Mouse (Mus musculus) small intestine, adult 2 months (tissue): ENCODE results near the gene Vrk1. TPM values are rescaled to one million over a fixed set of nuclear protein-coding genes. Genes with fewer than 3 reads are reported as not detected.

Source experiments
- H3K27ac ChIP-seq: fragments of 200-500 bp; 2 replicates; pipeline ENCODE4 v1.5.1; 2012; ENCODE audit warnings: low read depth, low read length, control low read depth, inconsistent platforms; ENCODE audit not compliant: insufficient read depth
- H3K27me3 ChIP-seq: fragments of 200-500 bp; 2 replicates; pipeline ENCODE4 v1.6.1; 2012; ENCODE audit warnings: mild to moderate bottlenecking, moderate library complexity, low read length, inconsistent platforms; ENCODE audit not compliant: control insufficient read depth, insufficient read depth
- H3K36me3 ChIP-seq: fragments of 200-500 bp; 2 replicates; pipeline ENCODE4 v1.6.1; 2012; ENCODE audit warnings: mild to moderate bottlenecking, low read length, control low read depth, inconsistent platforms; ENCODE audit not compliant: control insufficient read depth, insufficient read depth
- H3K4me1 ChIP-seq: fragments of 200-500 bp; 2 replicates; pipeline ENCODE4 v1.6.1; 2012; ENCODE audit warnings: low read length, inconsistent platforms, mixed read lengths; ENCODE audit not compliant: control insufficient read depth, insufficient read depth, insufficient read length
- H3K4me3 ChIP-seq: fragments of 200-500 bp; 2 replicates; pipeline ENCODE4 v1.5.1; 2012; ENCODE audit warnings: low read depth, mild to moderate bottlenecking, control low read depth, inconsistent platforms, low read length, moderate library complexity
- CTCF ChIP-seq: fragments of 200-500 bp; IDR thresholded peaks from 2 replicates; pipeline ENCODE4 v1.5.1; 2012; ENCODE audit warnings: low read depth, mild to moderate bottlenecking, control low read depth, inconsistent platforms, low read length, moderate library complexity, mixed read lengths; ENCODE audit not compliant: insufficient replicate concordance, insufficient read length; ENCODE audit errors: extremely low read depth
- POLR2A ChIP-seq: fragments of 200-500 bp; IDR thresholded peaks from 2 replicates; pipeline ENCODE4 v1.6.1; 2012; ENCODE audit warnings: low read depth, mild to moderate bottlenecking, control low read depth, inconsistent platforms, low read length, moderate library complexity
- WGBS: fragments of 180-500 bp; shearing (Covaris S2); methylation state at CpG from one replicate; pipeline ENCODE4 v1.1.7; 2018; 5-methylcytosine and 5-hydroxymethylcytosine counted together
- polyA plus RNA-seq: library from polyadenylated mRNA; depleted of rRNA; stranded (reverse); fragments of >200 nt; gene quantifications from 2 replicates; pipeline ENCODE4 v1.2.3, GENCODE M21; 2012

Vrk1 gene
- polyA plus RNA-seq, 1 experiment, result 2.5 TPM

DNA sequence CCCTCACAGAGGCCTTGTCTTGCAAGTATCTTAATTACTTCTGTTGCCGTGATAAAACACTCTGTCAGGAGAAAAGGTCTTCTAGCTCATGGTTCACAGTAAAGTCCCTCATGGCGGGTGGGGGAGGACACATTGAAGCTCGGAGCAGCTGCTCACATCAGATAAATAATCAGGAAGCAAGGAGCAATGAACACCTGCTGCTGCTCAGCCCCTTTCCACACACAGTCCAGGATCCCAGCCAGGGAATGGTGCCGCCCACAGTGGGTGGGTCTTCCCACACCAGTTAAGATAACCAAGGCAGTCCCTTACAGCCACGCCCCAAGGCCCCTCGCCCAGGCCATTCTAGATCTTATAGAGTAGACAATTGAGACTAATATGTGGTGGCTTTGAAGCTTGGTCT, 3.8 kb upstream of the Vrk1 start:
- H3K27ac ChIP-seq, result no peak overlapping the region
- no peak overlapping the region for H3K4me3 ChIP-seq
- WGBS, result 54% methylated on average over 6 of the region's 6 CpGs
- H3K36me3 ChIP-seq, result no peaks in the 10 kb centered on the region
- H3K27me3 ChIP-seq, result no peaks in the 10 kb centered on the region
- TF ChIP-seq POLR2A, result no peak
- no peak for TF ChIP-seq CTCF
- peaks cover 1% of the 10 kb centered on the region; the same call in 1 of the 2 replicates for H3K4me1 ChIP-seq

DNA sequence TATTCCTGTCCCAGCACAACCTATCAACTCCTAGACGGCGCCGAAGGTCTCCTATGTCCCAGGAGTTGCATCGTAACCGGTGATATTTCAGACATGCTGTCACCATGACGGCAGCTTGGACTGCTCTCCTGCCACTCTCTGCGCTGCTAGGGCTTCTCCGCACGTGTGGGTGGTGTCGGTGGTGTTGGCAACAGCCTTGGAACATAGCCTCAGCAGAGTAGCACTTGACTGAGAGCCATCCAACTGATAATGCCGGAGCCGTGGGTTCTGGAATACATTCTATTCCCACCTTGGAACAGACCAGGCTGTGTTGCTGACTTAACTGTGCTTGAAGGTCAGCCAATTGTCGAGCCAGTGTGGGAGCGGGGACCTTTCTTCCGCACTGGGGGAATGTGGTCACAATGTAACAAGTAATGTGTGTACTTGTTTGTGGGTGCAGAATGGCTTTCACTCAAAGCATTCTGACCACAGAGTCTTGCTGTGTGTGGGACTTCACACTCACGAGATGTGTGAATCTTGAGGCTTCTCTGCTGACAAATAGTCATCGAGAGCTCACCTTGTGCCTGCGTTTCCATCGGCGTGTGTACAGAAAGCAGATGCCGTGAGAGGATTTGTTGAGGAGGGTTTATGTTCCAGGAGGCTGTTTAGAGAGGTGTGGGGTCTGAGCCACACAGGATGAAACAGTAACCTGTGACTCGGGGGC, 1.5 kb upstream of the Vrk1 start:
- no peaks in the 10 kb centered on the region for H3K36me3 ChIP-seq
- peak overlapping the region; percentile 32; the same call in 1 of the 2 replicates for H3K27ac ChIP-seq
- H3K4me3 ChIP-seq, result no peak overlapping the region
- H3K27me3 ChIP-seq, result no peaks in the 10 kb centered on the region
- TF ChIP-seq POLR2A, result no peak
- no peak for TF ChIP-seq CTCF
- H3K4me1 ChIP-seq, result peaks cover 4% of the 10 kb centered on the region; the same call in 1 of the 2 replicates
- 83% methylated on average over 22 of the region's 22 CpGs for WGBS

DNA sequence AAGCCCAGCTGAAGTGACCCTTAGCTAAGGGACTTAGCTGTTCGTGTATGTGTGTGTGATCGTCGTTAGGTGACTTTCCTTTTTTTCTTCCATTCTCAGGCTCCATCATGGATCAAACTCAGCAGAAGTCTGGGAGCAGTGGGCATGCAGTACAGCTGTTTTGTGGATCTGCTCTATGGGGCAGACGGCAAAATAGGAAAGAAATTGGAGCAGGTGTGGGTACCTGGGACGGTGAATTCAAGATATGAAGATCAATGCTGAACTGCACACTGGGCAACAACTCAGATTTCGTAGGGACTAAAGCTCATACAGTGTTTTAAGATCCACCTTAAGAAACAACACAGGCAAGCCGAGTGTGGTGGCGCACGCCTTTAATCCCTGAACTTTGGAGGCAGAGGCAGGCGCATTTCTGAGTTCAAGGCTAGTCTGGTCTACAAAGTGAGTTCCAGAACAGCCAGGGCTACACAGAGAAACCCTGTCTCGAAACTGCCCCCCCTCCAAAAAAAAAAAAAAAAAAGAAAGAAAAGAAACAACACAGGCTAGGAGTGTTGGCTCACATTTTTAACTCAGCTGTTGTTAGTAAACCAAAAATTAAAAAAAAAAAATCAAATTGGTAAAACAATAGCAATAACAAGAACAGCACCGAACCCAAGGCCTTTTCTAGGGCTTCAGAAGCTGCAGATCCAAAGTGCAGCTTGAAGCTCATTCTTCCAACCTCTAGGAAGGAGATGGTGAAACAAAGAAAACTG, 732 bp upstream of the Vrk1 start:
- WGBS, result 75% methylated on average over 12 of the region's 12 CpGs
- Histone ChIP-seq H3K27ac (peak overlapping the region; percentile 32; the same call in 1 of the 2 replicates), H3K4me1 (peaks cover 4% of the 10 kb centered on the region; the same call in 1 of the 2 replicates), H3K4me3 (no peak overlapping the region), H3K27me3 (no peaks in the 10 kb centered on the region), H3K36me3 (no peaks in the 10 kb centered on the region)
- no peak for TF ChIP-seq CTCF
- TF ChIP-seq POLR2A, result no peak

DNA sequence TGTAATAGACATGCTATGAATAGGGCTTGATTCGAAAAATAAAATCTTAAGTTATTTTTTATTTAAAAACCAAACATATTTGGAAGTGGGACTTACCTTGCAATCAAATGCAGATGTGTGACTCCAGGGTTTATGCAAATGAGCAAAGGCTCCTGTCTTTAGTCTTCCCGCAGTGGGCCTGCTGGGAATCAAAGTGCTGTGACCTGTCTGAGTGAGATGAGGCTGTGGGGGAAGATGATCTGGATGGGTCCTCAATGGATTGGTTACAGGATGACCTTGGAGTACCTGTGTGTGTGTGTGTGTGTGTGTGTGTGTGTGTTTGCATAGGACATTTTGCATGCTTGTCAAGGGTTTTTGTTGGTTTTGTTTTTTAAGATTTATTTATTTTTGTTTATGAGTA, 2.1 kb downstream of the Vrk1 start:
- no peaks in the 10 kb centered on the region for H3K27me3 ChIP-seq
- TF ChIP-seq POLR2A, result no peak
- no peak for TF ChIP-seq CTCF

DNA sequence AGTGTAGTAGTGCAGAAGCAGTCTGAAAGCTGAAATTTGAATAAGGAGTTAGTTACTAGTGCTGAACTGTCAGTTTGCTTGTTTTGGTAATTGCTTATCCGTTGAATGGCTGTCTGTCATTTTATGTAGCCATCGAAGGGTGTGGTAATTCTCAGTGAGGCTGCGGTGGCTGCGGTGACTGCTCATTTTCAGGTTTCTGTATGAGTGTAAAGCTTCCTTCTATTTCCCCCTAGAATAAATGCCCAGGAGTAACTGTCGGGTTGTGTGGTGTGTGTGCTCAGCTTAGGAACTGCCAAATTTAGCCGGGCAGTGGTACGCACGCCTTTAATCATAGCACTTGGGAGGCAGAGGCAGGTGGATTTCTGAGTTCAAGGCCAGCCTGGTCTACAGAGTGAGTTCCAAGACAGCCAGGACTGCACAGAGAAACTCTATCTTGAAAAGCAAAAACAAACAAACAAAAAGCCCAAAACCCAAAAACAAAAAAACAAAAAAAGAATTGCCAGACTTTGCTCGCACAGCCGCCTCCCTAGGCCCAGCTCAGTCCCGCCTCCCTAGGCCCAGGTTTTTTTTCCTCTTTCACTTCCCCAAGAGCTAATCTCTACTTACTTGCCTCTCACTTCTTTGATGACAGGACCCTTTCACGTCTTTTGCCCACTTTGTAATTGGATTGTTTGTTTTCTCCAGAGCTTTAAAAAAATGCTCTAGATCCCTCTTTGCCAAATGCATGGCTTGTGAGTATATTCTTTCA, 6.4 kb downstream of the Vrk1 start:
- Histone ChIP-seq H3K4me1 (peaks cover under 1% of the 10 kb centered on the region), H3K27ac (no peak overlapping the region), H3K36me3 (no peaks in the 10 kb centered on the region), H3K4me3 (no peak overlapping the region), H3K27me3 (no peaks in the 10 kb centered on the region)
- 84% methylated on average over 12 of the region's 12 CpGs for WGBS
- TF ChIP-seq CTCF (no peak), POLR2A (no peak)

More for the DNA sequence above, 2.1 kb downstream of the Vrk1 start:
- H3K4me1 ChIP-seq, result peaks cover 4% of the 10 kb centered on the region
- 85% methylated on average over 2 of the region's 2 CpGs for WGBS
- H3K27ac ChIP-seq, result no peak overlapping the region
- no peaks in the 10 kb centered on the region for H3K36me3 ChIP-seq
- no peak overlapping the region for H3K4me3 ChIP-seq

DNA sequence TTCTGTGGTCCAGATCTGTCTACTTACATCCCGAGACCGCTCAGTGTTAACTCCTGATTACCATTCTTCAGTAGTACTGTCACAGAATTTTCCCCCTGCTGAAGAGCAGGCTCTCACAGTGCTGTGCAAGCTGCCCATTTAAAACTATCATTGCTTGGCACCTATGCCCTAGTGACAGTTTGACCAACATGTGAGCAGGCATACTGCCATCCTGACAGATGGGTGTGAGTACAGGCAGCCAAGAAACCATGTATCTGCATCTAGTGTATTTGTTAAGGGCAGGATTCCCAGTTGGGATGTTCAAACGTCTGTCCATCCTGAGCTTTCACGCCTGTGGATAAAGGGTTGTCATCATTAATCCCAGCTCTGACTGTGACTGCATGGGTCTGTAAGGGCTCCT, 10.0 kb downstream of the Vrk1 start:
- no peak for TF ChIP-seq CTCF
- no peak for TF ChIP-seq POLR2A
- WGBS, result 85% methylated on average over 4 of the region's 4 CpGs

More for the DNA sequence above, 10.0 kb downstream of the Vrk1 start:
- no peak overlapping the region for H3K27ac ChIP-seq
- H3K36me3 ChIP-seq, result no peaks in the 10 kb centered on the region; the same call in 1 of the 2 replicates
- H3K4me3 ChIP-seq, result no peak overlapping the region
- no peaks in the 10 kb centered on the region for H3K27me3 ChIP-seq
- H3K4me1 ChIP-seq, result no peaks in the 10 kb centered on the region; the same call in 1 of the 2 replicates
